Mouse (Mus musculus) heart, postnatal 0 days (tissue): ENCODE measurements around the gene Bfsp2.

Experiments used
- CTCF ChIP-seq: IDR thresholded peaks from 2 replicates; pipeline ENCODE4 v1.5.1; 2016; ENCODE audit warnings: antibody characterized with exemption, control low read depth, low read depth
- EP300 ChIP-seq: IDR thresholded peaks from 2 replicates; pipeline ENCODE4 v1.6.1; 2016; ENCODE audit warnings: antibody characterized with exemption, low read depth

- TF ChIP-seq CTCF (no peak), EP300 (no peak)
Observed at GRCm38 (mm10) chr9:103523742-103524403, 43.7 kb upstream of the Bfsp2 start.
